Mouse (Mus musculus) lung, adult 2 months (tissue): ENCODE measurements around the gene Kank1. TPM values are rescaled to one million over a fixed set of nuclear protein-coding genes. Genes with fewer than 3 reads are reported as not detected.

Experiments used
- DNase-seq: peaks from one replicate; pipeline ENCODE4 v3.0.0; 2022
- H3K4me1 ChIP-seq: fragments of 200-500 bp; 2 replicates; pipeline ENCODE4 v1.6.1; 2011; ENCODE audit warnings: low read length; ENCODE audit not compliant: control insufficient read depth, insufficient read depth
- H3K4me3 ChIP-seq: fragments of 200-500 bp; replicated peaks from 2 replicates; pipeline ENCODE3; 2011; ENCODE audit warnings: low read depth, mild to moderate bottlenecking, control low read depth, low read length; ENCODE audit errors: extremely low read depth
- CTCF ChIP-seq: fragments of 200-500 bp; IDR thresholded peaks from 2 replicates; pipeline ENCODE4 v1.5.1; 2011; ENCODE audit warnings: mild to moderate bottlenecking, low read length, control low read depth; ENCODE audit not compliant: insufficient read depth
- POLR2A ChIP-seq: fragments of 200-500 bp; IDR thresholded peaks from 2 replicates; pipeline ENCODE4 v1.6.1; 2011; ENCODE audit warnings: low read depth, mild to moderate bottlenecking, control low read depth, low read length, borderline replicate concordance; ENCODE audit errors: extremely low read depth
- WGBS: fragments of 180-500 bp; shearing (Covaris S2); methylation state at CpG from one replicate; pipeline ENCODE4 v1.1.7; 2018; 5-methylcytosine and 5-hydroxymethylcytosine counted together
- polyA plus RNA-seq: library from polyadenylated mRNA; depleted of rRNA; stranded (reverse); fragments of >200 nt; gene quantifications from 2 replicates; pipeline ENCODE4 v1.2.3, GENCODE M21; 2012; rRNA removed

The Kank1 gene
- polyA plus RNA-seq, 1 experiment = 38.2 TPM

GRCm38 (mm10) chr19:25479152-25479669 is 242.4 kb downstream of the Kank1 start:
- Histone ChIP-seq H3K4me1 (no peaks in the 10 kb centered on the region), H3K4me3 (no peak overlapping the region)
- DNase-seq = no peak
- TF ChIP-seq CTCF (no peak), POLR2A (no peak)
- 90% methylated on average over 5 of the region's 5 CpGs for WGBS

GRCm38 (mm10) chr19:25480820-25481219 is 244.0 kb downstream of the Kank1 start:
- Histone ChIP-seq H3K4me3 (no peak overlapping the region), H3K4me1 (no peaks in the 10 kb centered on the region)
- TF ChIP-seq CTCF = no peak
- no peak for TF ChIP-seq POLR2A
- no peak for DNase-seq
- WGBS = 85% methylated on average over 6 of the region's 6 CpGs

Other genes starting within 250 kb of the Kank1 start
- gene Dock8, start 237.4 kb upstream of the Kank1 start, polyA plus RNA-seq = 19.8 and 25.1 TPM in 2 replicates